Mouse (Mus musculus) heart, adult 18-20 months (tissue): Measurements from ENCODE around the gene Bin2. TPM values are rescaled to one million over a fixed set of nuclear protein-coding genes. Genes with fewer than 3 reads are reported as not detected.
"Not testable (repeated sequence)": the region's sequence is repeated elsewhere in the genome, so short reads cannot be mapped to it uniquely, and the experiment has no call there.

ENCODE experiments used
- DNase-seq, 2 experiments: peaks; one replicate each; pipeline ENCODE4 v3.0.0; 2021 to 2022; ENCODE audit warnings: mixed read lengths in 1 of 2
- total RNA-seq, 2 experiments: library from RNA; stranded (reverse); gene quantifications; 2 replicates each; pipeline ENCODE4 v1.2.3; 2021

The Bin2 gene
- total RNA-seq, 2 experiments from 2014 or later = 1.6 to 5.1 TPM

DNA sequence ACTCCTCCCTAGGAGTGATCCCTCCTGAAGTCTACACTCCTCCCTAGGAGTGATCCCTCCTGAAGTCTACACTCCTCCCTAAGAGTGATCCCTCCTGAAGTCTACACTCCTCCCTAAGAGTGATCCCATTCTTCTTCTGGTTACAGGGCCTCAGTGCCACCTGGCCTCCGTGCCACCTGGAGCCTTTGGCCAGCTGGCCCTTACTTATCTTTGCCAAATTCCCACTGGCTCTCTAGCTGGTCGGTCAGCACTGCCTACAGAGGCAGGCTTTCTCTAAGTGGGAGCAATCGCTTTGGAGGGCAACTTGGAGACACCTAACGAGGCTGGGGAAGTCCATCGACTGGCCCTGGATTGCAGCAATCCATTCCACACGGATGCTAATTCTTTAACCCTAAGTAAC is 23.2 kb downstream of the Bin2 start:
- DNase-seq = no peak

DNA sequence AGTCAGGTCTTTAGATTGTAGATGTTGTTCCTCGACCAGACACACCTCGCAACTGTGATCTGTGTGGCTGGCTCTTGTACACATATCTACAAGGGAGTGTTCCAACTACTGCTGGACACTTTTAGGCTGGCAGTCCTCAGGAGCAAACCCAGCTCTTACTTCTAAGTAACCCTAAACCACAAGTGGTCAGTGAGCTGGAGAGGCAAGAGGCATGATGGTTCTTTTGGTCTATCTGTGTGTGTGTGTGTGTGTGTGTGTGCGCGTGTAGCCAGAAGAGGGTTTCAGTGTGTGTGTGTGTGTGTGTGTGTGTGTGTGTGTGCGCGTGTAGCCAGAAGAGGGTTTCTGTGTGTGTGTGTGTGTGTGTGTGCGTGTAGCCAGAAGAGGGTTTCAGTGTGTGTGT is 26.9 kb downstream of the Bin2 start:
- no peak for DNase-seq

DNA sequence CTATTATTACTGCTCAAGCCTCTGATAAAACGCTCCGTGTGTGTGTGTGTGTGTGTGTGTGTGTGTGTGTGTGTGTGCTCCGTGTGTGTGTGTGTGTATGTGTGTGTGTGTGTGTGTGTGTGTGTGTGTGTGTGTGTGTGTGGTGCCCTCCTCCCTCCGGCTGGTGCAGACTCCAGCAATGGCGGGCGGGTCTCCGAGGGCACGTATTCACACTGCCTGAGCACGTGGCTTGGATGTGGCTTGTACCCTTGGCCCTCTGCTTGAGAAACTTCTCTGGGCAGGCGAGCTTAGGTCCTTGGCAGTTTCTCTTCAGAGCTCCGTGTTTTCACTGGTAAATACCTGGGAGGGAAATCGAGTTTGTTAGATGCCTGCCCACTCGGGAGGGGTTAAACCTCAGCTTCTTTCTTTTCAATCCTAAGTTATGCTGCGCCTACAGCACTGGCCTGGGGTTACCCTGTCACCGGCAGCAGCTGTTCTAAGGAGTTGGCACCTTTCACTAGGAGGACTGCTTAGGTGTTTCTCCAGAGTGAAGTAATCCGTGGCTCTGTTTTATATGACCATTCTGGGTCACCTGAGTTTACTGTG is 28.0 kb downstream of the Bin2 start:
- DNase-seq = peak; percentile 32 to 38

DNA sequence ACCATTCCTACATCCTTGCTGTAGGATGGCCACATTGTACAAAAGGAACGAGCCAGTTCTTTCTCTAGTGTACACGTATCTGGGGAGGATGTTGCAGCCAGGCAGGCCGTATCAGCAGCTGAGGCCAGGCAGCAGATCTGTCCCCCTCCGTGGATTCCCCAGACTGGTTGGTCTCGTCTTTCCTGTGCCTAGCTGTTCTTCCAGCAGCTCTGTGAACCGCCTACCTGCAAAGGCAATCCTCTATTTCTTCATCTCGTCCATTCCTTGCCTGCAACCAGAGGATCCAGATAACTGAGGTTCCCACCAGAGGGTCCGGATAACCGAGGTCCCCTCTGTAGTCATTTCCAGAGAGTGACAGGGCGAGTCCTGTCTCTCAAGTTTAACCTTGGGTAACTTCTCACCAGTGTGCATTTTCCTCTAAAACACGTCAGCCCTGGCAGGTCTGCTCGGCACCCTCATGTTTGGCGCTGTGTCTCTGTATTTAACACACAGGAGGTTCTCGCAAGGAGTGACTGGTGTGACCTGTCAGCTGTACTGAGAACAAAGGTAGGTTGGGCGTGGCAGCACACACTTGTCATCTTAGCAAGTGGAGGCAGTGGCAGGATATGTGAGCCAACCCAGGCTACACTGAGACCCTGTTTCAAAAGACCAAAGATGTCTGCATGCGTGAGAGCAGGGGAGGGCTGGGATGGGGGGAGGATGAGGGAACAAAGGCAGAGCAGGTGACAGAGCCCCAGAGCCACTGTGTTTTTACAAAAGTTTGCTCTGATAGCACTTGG is 29.2 kb downstream of the Bin2 start:
- no peak for DNase-seq

DNA sequence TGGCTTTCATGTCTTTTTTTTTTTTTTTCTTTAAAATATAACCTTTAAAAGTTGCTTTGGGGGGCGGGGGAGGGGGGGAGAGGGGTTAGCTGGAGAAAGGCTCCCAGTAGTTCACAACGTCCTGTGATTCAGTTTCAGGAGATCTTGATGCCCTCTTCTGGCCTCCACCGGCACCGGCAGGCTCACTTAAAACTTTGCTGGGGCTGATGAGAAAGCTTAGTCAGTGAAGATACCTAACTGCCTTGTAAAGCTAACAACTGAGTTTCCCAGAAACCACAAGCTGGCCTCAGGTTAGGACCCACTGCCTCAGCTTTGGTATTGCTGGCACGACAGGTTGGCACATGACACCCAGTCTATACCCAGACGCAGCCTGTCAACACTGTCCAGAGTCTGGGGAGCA is 31.7 kb downstream of the Bin2 start:
- DNase-seq = peak; percentile 56 to 58

DNA sequence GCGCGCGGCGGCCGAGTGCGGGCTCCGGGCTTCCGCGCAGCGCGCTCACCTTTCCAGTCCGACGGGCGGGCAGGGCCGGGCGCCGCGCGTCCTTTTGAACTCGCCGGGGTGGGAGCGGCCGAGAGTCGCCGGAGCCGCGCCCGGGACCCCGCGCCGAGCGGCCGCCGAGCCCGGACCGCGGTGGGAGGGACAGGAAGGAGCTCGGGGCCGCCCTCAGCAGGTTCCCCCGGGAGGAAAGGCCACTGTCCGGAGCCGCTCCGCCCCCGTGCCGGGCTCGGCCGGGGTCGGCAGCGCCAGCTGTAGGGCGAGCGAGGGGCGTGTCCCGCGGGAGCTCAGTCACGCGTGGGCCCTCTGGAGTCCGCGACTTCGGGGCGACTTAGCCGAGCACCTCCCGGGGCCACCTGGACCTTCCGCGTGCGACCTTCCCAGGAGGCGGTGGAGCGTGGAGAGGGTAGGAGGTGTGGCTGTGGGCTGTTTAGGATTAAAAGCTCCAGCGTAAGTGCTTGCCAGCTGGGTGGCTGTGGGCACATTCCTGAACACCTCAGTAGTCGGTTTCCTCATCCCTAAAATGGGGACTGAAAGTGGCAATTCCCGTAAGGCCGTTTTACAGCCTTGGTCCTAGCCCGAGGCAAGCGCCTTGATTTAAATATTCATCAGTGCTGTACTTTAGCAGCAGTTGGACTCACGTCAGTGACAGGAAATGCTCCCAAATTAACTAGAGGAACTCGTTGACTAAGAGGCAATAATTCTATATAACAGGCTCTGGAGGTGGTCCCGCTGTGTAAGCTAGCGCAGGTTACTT is 32.5 kb downstream of the Bin2 start, which contains the start of gene Smagp:
Gene Smagp, minus strand, starts transcription at position 241 of the 802 bp plus-strand sequence.
- peak; percentile 67 to 85 for DNase-seq

DNA sequence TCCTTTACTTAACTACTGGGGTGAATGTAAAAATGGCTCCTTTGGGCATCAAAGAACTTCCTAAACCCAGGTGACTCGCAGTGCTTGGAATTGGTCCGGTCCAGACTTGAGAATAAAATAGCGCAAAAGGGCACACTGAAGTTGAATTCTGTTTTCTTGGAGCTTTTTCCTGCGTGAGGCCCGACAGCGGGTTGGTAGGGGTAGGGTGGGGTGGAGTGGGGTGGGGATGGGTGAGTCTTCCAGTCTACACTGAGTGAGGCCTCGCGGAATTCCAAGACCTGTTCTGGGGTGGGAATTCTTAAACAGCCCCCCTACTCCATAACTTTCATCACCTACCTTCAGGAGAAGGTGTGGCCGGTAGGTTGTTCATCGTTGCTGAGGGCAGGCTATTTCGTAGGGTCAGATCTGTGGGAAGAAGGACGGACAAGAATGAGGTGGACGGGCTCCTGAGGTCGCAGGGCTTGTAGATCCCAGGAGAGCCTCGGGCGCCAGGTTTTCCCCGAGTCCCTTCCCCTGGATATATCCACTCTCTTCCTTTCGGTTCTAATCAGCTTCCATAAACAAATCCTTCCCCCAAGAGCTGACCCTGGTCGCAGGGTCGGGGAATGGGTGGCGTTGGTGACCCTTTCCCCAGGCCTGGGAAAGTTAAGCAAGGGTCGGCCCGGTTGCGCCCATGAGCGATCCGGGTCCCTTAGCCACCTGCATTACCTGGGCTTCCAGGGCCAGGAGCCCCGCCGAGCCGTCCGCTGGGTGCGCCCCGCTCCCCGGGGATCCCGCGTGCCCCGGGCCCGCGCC is 33.3 kb downstream of the Bin2 start:
- peak in 1 of 2 experiments; percentile 30 for DNase-seq

DNA sequence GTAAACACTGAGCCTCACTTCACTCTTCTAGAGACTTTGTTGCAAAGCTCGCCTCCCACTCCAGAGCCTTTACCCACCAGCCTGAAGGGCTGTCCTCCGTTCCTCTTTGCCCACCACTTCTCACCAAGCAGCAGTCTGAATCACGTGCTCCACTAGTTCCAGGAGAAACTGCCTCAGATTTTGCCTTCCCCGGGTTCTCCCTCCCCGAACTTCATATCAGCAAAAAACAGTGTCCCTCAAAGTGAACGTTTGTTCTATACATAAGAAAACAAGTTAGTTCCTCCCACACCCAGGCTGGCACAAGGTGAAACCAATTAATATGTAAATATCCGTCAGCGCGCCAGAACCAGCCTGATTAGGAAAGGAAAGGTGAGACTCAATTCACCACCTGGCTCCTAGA is 34.1 kb downstream of the Bin2 start:
- peak in 1 of 2 experiments; percentile 25 for DNase-seq

DNA sequence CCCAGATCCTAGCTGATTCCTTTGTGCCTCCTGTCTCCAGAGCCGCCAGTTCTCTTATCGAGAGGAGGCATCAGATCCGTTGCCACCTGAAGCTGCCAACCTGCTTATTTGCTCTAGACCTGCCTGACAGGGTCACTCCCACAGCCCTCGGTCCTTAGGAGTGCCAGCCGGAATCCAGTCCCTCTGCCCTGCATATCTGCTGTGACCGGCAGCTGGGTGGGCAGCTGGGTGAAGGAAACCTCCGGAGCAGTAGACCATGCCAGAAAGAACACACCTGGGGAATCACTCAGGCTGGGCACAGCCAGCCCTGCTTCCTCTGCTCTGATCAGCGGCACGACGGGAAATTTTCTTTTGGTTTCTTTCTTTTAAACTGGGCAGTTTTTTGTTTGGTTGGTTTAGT is 36.0 kb downstream of the Bin2 start:
- DNase-seq = no peak

DNA sequence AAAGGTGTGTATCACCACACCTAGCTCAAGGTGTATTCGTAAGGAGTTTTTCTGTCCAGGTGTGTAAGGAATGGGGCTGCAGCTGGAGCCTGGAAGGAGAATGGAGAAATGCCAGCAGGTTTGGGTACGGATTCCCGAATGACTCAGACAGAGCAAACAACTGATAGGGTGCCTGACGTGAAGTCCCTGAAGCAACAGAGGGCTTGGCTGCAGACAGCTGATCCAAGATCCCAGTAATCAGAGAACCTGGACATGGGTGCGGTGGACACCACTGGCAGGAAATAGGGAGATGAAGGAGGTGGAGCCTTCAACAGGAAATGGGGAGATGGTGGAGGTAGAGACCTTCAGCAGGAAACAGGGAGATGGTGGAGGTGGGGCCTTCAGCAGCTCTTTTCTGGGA is 37.0 kb downstream of the Bin2 start:
- no peak for DNase-seq

DNA sequence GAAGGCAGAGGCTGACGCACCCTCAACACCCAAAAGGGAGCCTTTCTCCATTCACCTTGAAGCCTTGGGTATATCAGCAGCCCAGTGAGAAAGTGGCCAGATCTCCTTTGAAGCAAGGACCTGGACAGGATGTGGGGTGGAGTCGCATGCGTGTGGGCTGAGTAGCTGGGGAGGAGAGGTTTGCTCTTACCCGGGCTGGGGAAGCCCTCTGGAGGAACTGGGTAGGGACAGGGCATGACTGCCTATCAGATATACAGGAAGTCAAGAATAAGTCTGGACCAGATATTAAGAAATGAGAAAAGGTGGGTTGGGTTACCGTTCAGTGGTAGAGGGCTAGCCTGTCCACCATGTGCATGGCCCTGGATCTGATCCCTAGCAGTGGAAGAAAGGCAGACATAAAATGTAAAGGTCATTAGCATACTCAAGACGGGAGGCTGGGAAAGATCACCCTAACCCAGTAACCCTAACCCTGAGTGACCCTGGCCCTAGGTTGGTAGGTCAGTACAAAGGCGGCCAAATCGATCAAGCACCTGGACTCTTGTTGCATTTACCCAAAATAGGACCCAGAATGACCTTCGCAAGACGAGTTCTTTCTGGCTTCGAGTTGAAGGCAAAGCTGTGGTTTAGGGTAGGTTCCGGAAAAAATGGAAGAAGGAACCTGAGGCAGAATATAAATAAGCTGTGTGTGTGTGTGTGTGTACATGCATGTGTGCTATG is 37.7 kb downstream of the Bin2 start:
- peak in 1 of 2 experiments; percentile 32 for DNase-seq

DNA sequence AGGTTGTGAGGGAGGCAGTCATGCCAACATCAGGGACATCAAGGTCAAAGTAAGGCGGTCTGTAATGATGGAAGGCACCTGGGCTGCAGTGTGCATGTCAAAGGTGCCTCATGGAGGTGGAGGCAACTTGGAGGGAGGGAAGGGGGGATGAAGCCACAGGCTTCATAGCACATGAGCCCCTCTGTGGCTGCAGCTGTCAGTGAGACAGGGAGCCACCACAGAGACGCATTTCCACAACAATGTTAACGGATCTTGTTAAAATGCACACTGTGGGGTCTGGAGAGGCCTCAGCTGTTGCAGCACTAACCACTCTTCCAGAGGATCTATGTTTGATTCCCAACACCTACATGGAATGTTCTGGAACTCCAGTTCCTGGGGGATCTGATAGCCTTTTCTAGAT is 39.2 kb downstream of the Bin2 start:
- no peak for DNase-seq

DNA sequence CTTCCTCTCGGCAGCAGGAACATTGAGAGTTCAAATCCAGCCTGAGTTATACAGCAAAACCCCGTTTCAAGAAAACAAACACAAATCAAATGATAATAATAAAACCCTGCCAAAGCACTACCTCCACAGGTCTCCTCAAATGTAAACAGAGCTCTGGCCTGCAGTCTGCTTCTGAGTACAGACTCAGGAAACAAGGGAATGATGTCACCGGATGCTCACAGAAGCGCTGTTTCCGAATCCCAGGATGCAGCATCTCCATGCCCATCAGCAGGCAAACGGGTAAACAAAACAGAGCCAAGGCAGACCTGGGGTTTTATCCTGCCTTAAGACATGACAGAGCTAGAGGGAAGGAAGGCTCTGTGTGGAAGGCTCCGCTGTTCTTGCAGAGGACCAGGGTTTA is 40.6 kb downstream of the Bin2 start:
- DNase-seq = peak in 1 of 2 experiments; percentile 54

DNA sequence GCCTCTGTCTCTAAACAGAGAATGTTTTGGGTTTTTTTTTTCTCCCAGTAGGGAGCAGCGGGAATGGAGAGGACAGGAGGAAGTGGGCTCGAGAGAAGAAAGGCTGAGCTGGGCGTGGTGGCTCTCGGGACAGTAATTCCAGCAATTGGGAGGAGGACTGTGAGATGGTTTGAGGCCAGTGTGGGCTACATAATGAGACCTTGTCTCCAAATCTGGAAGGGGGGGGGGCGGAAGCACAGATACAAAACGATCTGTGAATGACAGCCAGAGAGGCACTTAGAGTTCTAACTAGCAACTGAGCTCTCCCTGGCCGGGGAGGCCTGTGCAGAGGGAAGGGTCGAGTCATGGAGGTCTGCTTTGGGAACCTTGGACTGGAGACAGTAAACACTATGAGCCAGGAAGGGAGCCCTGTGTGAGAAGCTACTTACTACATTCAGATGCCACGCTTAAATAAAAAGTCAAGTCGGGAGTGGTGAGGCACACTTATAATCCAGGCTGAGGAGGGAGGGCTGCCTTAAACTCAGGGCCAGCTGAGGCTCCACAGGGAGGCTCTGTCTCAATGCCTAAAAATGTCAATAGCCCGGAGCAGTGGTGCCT is 41.5 kb downstream of the Bin2 start:
- no peak for DNase-seq

DNA sequence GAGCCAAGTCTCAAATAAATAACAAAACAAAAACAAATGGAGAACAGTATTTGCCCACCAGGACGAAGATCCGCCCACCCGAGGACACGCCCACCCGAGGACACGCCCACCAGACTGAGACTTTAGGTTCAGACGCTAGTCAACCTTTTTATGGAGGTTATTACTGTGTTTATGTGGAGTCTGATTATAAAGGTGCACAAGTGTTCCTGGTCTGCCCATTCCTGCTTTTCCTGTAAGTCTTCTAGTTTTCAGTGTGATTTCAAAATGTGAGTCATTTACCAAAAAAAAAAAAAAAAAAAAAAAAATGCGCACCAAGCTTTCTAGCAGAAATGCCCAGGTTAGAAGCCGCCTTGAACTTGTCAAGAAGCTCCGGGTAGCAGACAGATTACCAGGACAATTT is 42.1 kb downstream of the Bin2 start:
- no peak for DNase-seq

DNA sequence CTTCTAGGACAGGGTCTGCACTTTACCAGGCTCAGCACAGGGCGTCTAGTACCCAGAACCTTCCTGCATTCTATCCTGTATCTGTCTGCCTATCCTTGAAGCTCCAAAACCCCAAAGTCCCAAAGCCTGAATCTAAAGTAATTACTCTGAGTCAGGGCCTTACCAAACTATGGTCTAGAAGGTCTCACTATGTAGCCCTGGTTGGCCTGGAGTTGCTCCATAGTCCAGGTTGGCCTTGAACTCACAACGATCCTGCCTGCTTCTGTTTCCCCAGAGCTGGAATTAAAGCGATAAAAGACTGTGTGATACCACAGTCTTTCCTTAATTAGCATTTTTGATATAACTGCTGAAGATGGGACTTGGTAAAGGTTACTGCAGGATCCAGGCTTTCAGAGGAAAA is 44.9 kb downstream of the Bin2 start:
- DNase-seq = no peak

DNA sequence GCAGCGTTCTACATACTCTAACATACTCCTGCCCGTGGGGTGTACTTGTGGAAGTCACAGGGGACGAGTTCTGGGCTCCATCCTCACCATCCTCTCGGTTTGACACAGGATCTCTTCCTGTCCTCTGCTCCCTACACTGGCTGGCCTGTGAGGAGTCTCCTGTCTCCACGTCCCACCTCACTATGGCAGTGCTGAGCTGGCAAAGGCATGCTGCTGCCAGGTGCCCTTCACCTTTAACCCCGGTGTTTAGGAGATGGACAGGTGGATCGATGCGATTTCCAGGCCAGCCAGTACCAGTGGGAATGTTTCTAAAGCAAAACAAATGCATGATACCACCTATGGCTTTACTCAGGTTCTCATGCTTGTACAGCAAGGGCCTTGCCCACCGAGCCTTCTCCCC is 45.6 kb downstream of the Bin2 start:
- no peak for DNase-seq

DNA sequence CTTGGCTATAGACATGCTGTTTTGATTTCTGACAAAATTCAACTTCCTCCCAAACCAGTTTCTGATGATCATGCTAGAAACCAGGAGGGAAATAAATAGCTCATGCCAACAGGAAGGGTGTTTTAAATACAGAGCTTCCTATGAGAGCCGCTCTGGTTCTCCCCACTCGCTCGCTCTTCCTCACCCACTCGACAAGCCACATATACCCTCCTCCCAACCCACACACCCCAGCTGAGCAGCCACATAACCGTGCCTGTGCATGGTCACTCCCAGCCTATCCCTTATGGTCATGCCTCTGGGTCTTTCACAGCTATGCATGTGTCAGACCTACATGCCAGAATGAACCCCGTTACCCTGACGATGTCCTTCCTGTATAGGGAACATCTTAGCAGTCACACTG is 47.2 kb downstream of the Bin2 start:
- DNase-seq = peak; percentile 37 to 58

DNA sequence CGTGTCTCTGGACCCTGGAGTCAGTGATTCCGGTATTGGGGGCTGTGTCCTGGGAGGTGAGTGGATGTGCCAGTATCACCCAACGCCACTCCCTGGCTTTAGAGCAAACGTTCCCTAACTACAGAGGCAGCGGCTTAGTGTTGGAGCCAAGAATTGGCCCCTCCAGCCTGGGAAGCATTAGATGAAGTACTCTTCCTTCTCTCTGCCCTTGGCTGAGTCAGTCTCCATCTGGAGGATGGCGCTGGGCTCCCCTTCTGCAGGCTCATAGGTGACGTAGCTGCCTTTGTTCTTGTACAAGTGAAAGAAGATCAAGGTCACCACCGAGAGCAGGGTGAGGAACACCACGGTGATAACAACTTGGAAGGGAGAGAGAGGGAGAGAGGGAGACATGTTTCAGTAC is 47.7 kb downstream of the Bin2 start:
- not testable (repeated sequence) for DNase-seq

DNA sequence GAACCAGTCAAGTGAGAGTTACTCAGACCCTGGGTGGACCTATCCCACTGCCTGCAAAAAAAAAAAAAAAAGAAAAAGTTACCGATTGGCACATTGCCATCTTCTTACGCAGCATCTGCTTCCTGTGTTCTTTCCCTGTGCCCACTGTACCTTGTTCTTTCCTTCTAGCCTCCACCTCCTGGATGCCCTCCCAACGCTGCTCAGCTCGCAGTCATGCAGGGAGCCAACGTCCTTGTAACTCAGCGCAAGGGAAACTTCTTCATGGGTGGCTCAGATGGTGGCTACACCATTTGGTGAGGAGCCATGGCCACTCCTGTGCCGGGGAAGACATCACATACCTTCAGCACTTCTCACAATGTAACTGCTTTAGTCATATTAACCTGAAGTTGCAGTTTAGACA is 50.2 kb downstream of the Bin2 start:
- DNase-seq = no peak

DNA sequence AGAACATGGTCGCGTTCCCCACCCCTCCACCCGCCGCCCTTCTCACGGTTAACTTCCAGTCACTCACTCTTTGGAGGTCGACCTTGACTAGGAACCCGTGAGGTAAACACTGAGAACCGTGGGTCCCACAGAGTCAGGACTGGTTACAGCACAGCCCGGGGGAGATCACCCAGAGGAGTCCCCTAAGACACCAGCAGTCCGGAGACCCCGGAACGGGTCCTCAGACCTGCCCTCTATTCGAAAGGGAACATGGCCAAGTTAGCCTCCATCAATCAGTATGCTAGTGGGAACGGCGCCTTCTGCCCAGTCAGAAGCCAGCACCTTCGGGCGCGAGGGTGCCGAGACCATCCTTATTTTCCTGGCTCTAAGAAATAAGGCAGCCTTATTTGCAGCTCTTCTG is 53.1 kb downstream of the Bin2 start:
- no peak for DNase-seq
